Mouse (Mus musculus) spleen, adult 2 months (tissue): ENCODE results near the gene Taok3.
A peak's percentile ranks its signal among the peaks of the same experiment; 100 is the strongest.

ENCODE experiments used
- CTCF ChIP-seq: fragments of 200-500 bp; IDR thresholded peaks from 2 replicates; pipeline ENCODE4 v1.5.1; 2011; ENCODE audit warnings: mild to moderate bottlenecking, inconsistent platforms; ENCODE audit not compliant: insufficient read depth, insufficient read length, insufficient replicate concordance; ENCODE audit errors: extremely low read depth
- POLR2A ChIP-seq: fragments of 200-500 bp; IDR thresholded peaks from 2 replicates; pipeline ENCODE4 v1.6.1; 2011; ENCODE audit warnings: low read depth, low read length, inconsistent platforms

DNA sequence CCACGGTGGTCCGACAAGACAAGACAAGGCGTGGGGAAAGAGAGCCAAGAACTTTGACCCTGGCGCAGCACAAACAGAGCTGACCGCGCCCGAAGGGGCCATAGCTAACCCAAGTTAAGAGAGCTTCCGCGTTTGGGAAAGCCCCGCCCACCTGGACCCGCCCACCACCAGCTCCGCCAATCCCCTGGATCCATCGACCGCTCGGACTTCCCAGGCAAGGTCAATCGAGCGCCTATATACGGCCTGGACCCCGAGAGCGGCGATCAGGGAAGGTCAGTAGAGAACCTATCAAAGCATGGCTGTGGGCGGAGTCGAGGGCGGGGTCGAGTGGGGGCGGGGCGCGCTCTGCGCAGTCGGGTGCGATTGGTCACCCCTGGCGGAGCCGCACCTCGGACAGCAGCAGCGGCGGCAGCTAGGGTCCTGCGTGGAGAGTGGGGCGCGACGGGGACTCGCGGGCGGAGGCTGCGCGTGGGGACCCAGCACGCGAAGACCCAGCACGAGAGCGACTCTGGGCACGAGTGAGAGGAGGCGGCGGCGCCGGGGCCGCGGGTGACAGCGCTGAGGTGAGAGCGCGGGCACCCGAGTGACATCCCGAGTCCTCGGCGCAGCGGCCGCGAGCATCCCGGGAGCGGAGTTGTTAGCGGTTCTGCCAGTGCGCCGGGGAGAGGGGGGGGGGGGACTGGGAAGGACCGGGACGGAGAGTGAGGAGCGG lies at the start of gene Taok3:
- TF ChIP-seq CTCF (no peak), POLR2A (peak; percentile 92)
